Mouse (Mus musculus) B cell, adult 2 months (primary cell): ENCODE data around the gene Adamts5.

Experiments
- DNase-seq, 2 experiments: peaks; one replicate each; pipeline ENCODE4 v3.0.0; 2022

The Adamts5 gene

GRCm38 (mm10) chr16:85901581-85901910 is at the start of gene Adamts5:
Gene Adamts5, minus strand, starts transcription at chr16:85901828.
- no peak for DNase-seq

GRCm38 (mm10) chr16:85950356-85950755 is 48.7 kb upstream of the Adamts5 start:
- no peak for DNase-seq

GRCm38 (mm10) chr16:85926004-85926403 is 24.4 kb upstream of the Adamts5 start:
- DNase-seq: no peak

GRCm38 (mm10) chr16:85922454-85922853 is 20.8 kb upstream of the Adamts5 start:
- DNase-seq: no peak

- no peak for DNase-seq
Observed at GRCm38 (mm10) chr16:85920122-85920521, 18.5 kb upstream of the Adamts5 start.

- no peak for DNase-seq
Observed at GRCm38 (mm10) chr16:85900702-85901580, 687 bp downstream of the Adamts5 start.

- DNase-seq: no peak
Observed at GRCm38 (mm10) chr16:85899790-85900587, 1.6 kb downstream of the Adamts5 start.

- no peak for DNase-seq
Observed at GRCm38 (mm10) chr16:85899301-85899721, 2.3 kb downstream of the Adamts5 start.

GRCm38 (mm10) chr16:85898816-85899215 is 2.8 kb downstream of the Adamts5 start:
- no peak for DNase-seq

- no peak for DNase-seq
Observed at GRCm38 (mm10) chr16:85898391-85898790, 3.2 kb downstream of the Adamts5 start.

- DNase-seq: no peak
Observed at GRCm38 (mm10) chr16:85897854-85898253, 3.8 kb downstream of the Adamts5 start.

- DNase-seq: no peak
Observed at GRCm38 (mm10) chr16:85895948-85896347, 5.7 kb downstream of the Adamts5 start.

- DNase-seq: no peak
Observed at GRCm38 (mm10) chr16:85889778-85890177, 11.8 kb downstream of the Adamts5 start.

GRCm38 (mm10) chr16:85887289-85888051 is 14.2 kb downstream of the Adamts5 start:
- DNase-seq: no peak

GRCm38 (mm10) chr16:85879075-85879474 is 22.6 kb downstream of the Adamts5 start:
- DNase-seq: no peak

GRCm38 (mm10) chr16:85874141-85874540 is 27.5 kb downstream of the Adamts5 start:
- DNase-seq: no peak

- DNase-seq: no peak
Observed at GRCm38 (mm10) chr16:85871971-85872370, 29.7 kb downstream of the Adamts5 start.

- DNase-seq: no peak
Observed at GRCm38 (mm10) chr16:85871248-85871647, 30.4 kb downstream of the Adamts5 start.

GRCm38 (mm10) chr16:85864691-85865389 is 36.8 kb downstream of the Adamts5 start:
- no peak for DNase-seq

- DNase-seq: no peak
Observed at GRCm38 (mm10) chr16:85854505-85854904, 47.1 kb downstream of the Adamts5 start.

- no peak for DNase-seq
Observed at GRCm38 (mm10) chr16:85827066-85827465, 74.6 kb downstream of the Adamts5 start.

- DNase-seq: no peak
Observed at GRCm38 (mm10) chr16:85822330-85822916, 79.2 kb downstream of the Adamts5 start.
